Mouse (Mus musculus): ENCODE data around the gene Fam19a5. TPM values are rescaled to one million over a fixed set of nuclear protein-coding genes. Genes with fewer than 3 reads are reported as not detected.

Fam19a5 gene
- polyA plus RNA-seq, 1 experiment from 2014 or later, result 3.6 TPM

DNA sequence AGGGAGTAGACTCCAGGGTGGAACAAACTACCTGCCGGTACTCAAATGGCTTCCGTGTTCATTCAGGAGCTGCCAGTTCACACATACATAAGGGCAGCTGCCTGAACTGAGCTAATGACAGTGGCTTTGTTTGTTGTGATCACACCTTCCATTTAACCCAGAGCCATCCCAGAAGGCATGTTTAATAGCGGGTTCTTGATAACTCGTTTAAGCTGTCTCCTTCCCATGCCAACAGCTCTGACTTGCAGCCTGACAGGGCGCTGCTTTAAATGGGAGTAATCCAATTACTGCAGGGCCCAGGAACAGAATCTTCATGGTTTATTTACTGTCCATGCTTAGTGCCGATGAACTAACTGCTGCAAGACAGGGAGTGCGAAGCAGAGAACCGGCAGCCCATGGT, 168.1 kb downstream of the Fam19a5 start:
- TF ChIP-seq CTCF (IDR thresholded peaks at IDR 0.05; ENCODE audit: low read depth) (no peak), EP300 (optimal IDR thresholded peaks at IDR 0.05) (no peak)
- Histone ChIP-seq H3K4me1 (replicated peaks; ENCODE audit: control insufficient read depth, insufficient read depth) (no peaks in the 10 kb centered on the region), H3K27me3 (ENCODE audit: control insufficient read depth, insufficient read depth, low read length) (no peaks in the 10 kb centered on the region), H3K36me3 (ENCODE audit: control insufficient read depth, insufficient read depth, low read length) (no peaks in the 10 kb centered on the region), H3K27ac (replicated peaks) (no peak overlapping the region), H3K4me3 (ENCODE audit: low read depth, low read length) (no peak overlapping the region), H3K9me3 (ENCODE audit: control insufficient read depth, low read length) (no peaks in the 10 kb centered on the region), H3K9ac (ENCODE audit: low read length) (no peak overlapping the region), H3K4me2 (replicated peaks; ENCODE audit: low read depth) (no peak overlapping the region)
- whole genome bisulfite sequencing, result 81% methylated on average over 8 of the region's 8 CpGs
- ATAC-seq (ENCODE audit: low FRiP score, low TSS enrichment), result no peak
- DNase-seq (ENCODE audit: low spot score), result no peak

GRCm38 (mm10) chr15:87715037-87715676, 171.1 kb downstream of the Fam19a5 start:
- no peaks in the 10 kb centered on the region for H3K27me3 ChIP-seq (ENCODE audit: control insufficient read depth, insufficient read depth, low read length)
- WGBS, result 66% methylated on average over 9 of the region's 9 CpGs
- no peak for ATAC-seq (ENCODE audit: low FRiP score, low TSS enrichment)
- no peak overlapping the region for H3K9ac ChIP-seq (ENCODE audit: low read length)
- no peaks in the 10 kb centered on the region for H3K4me1 ChIP-seq (replicated peaks; ENCODE audit: control insufficient read depth, insufficient read depth)
- H3K4me3 ChIP-seq (ENCODE audit: low read depth, low read length), result no peak overlapping the region
- no peaks in the 10 kb centered on the region for H3K36me3 ChIP-seq (ENCODE audit: control insufficient read depth, insufficient read depth, low read length)
- no peak for TF ChIP-seq EP300 (optimal IDR thresholded peaks at IDR 0.05)
- no peak for DNase-seq (ENCODE audit: low spot score)
- H3K27ac ChIP-seq (replicated peaks), result no peak overlapping the region
- H3K9me3 ChIP-seq (ENCODE audit: control insufficient read depth, low read length), result no peaks in the 10 kb centered on the region
- no peak overlapping the region for H3K4me2 ChIP-seq (replicated peaks; ENCODE audit: low read depth)

GRCm38 (mm10) chr15:87717056-87717455, 173.0 kb downstream of the Fam19a5 start:
- no peak overlapping the region for H3K4me2 ChIP-seq (replicated peaks; ENCODE audit: low read depth)
- H3K9ac ChIP-seq (ENCODE audit: low read length), result no peak overlapping the region
- no peak overlapping the region for H3K27ac ChIP-seq (replicated peaks)
- no peaks in the 10 kb centered on the region for H3K36me3 ChIP-seq (ENCODE audit: control insufficient read depth, insufficient read depth, low read length)
- DNase-seq (ENCODE audit: low spot score), result no peak
- H3K9me3 ChIP-seq (ENCODE audit: control insufficient read depth, low read length), result no peaks in the 10 kb centered on the region
- WGBS, result 58% methylated on average over 5 of the region's 5 CpGs
- no peak overlapping the region for H3K4me3 ChIP-seq (ENCODE audit: low read depth, low read length)
- no peaks in the 10 kb centered on the region for H3K27me3 ChIP-seq (ENCODE audit: control insufficient read depth, insufficient read depth, low read length)
- TF ChIP-seq CTCF (IDR thresholded peaks at IDR 0.05; ENCODE audit: low read depth) (no peak), EP300 (optimal IDR thresholded peaks at IDR 0.05) (no peak)
- ATAC-seq (ENCODE audit: low FRiP score, low TSS enrichment), result no peak
- no peaks in the 10 kb centered on the region for H3K4me1 ChIP-seq (replicated peaks; ENCODE audit: control insufficient read depth, insufficient read depth)

DNA sequence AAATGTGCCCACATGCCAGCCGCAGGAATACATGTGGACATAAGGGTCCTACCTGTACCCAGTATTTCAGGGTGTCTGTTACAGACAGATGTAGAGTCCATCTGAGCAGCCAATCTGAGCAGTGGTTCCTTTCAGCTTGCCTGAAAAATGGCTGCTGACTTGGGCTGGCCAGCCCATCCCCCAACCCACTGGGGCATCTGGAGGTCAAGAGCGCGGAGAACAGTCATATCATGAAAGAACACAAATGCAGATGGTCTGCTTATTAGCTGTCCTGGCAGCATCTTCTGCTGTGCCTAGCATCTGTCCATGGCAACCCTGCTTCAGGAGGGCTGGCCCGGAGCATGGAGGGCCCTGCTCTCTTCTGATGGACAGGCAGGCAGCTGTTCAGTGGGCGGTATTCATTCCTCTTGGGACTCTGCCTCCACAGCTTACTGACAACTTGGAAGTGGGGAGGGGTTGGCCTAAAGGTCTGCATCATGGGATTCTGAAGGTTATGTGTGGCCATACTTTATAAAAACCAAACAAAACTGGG, 179.4 kb downstream of the Fam19a5 start:
- no peak overlapping the region for H3K9ac ChIP-seq (ENCODE audit: low read length)
- H3K36me3 ChIP-seq (ENCODE audit: control insufficient read depth, insufficient read depth, low read length), result no peaks in the 10 kb centered on the region
- H3K9me3 ChIP-seq (ENCODE audit: control insufficient read depth, low read length), result no peaks in the 10 kb centered on the region
- H3K27ac ChIP-seq (replicated peaks), result no peak overlapping the region
- no peaks in the 10 kb centered on the region for H3K4me1 ChIP-seq (replicated peaks; ENCODE audit: control insufficient read depth, insufficient read depth)
- TF ChIP-seq CTCF (IDR thresholded peaks at IDR 0.05; ENCODE audit: low read depth), result no peak
- TF ChIP-seq EP300 (optimal IDR thresholded peaks at IDR 0.05), result no peak
- no peak for ATAC-seq (ENCODE audit: low FRiP score, low TSS enrichment)
- no peak for DNase-seq (ENCODE audit: low spot score)
- no peak overlapping the region for H3K4me2 ChIP-seq (replicated peaks; ENCODE audit: low read depth)
- no peak overlapping the region for H3K4me3 ChIP-seq (ENCODE audit: low read depth, low read length)
- no peaks in the 10 kb centered on the region for H3K27me3 ChIP-seq (ENCODE audit: control insufficient read depth, insufficient read depth, low read length)
- WGBS, result 74% methylated on average over 5 of the region's 5 CpGs

GRCm38 (mm10) chr15:87726657-87727236, 182.6 kb downstream of the Fam19a5 start:
- TF ChIP-seq CTCF (IDR thresholded peaks at IDR 0.05; ENCODE audit: low read depth) (no peak), EP300 (optimal IDR thresholded peaks at IDR 0.05) (no peak)
- no peaks in the 10 kb centered on the region for H3K9me3 ChIP-seq (ENCODE audit: control insufficient read depth, low read length)
- H3K9ac ChIP-seq (ENCODE audit: low read length), result no peak overlapping the region
- H3K27ac ChIP-seq (replicated peaks), result no peak overlapping the region
- no peak for ATAC-seq (ENCODE audit: low FRiP score, low TSS enrichment)
- WGBS, result 62% methylated on average over 20 of the region's 20 CpGs
- no peak for DNase-seq (ENCODE audit: low spot score)
- no peak overlapping the region for H3K4me3 ChIP-seq (ENCODE audit: low read depth, low read length)
- no peaks in the 10 kb centered on the region for H3K36me3 ChIP-seq (ENCODE audit: control insufficient read depth, insufficient read depth, low read length)
- H3K4me1 ChIP-seq (replicated peaks; ENCODE audit: control insufficient read depth, insufficient read depth), result no peaks in the 10 kb centered on the region
- H3K4me2 ChIP-seq (replicated peaks; ENCODE audit: low read depth), result no peak overlapping the region
- no peaks in the 10 kb centered on the region for H3K27me3 ChIP-seq (ENCODE audit: control insufficient read depth, insufficient read depth, low read length)

DNA sequence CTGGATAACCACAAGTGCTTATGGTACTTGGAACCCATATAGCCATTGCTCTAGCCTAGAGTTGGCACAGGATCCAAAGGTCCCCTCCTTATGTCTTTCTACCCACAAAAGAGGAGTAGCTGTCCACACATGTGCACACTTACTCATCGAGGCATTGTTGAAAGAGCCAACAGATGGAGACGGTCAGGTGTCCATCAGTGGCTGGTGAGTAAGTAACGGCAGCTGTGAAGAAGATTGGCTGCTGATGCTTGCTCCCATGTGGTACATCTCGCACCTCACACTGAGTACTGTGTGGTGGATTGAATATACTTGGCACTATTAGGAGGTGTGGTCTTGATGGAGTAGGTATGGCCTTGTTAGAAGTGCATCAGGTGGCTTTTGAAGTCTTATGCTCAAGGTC, 192.2 kb downstream of the Fam19a5 start:
- WGBS, result 89% methylated on average over 4 of the region's 4 CpGs
- no peak for DNase-seq (ENCODE audit: low spot score)
- H3K9ac ChIP-seq (ENCODE audit: low read length), result no peak overlapping the region

More for the DNA sequence above, 192.2 kb downstream of the Fam19a5 start:
- ATAC-seq (ENCODE audit: low FRiP score, low TSS enrichment), result no peak
- no peaks in the 10 kb centered on the region for H3K27me3 ChIP-seq (ENCODE audit: control insufficient read depth, insufficient read depth, low read length)
- H3K36me3 ChIP-seq (ENCODE audit: control insufficient read depth, insufficient read depth, low read length), result no peaks in the 10 kb centered on the region
- H3K27ac ChIP-seq (replicated peaks), result no peak overlapping the region
- no peaks in the 10 kb centered on the region for H3K9me3 ChIP-seq (ENCODE audit: control insufficient read depth, low read length)
- H3K4me2 ChIP-seq (replicated peaks; ENCODE audit: low read depth), result no peak overlapping the region
- TF ChIP-seq CTCF (IDR thresholded peaks at IDR 0.05; ENCODE audit: low read depth), result no peak
- TF ChIP-seq EP300 (optimal IDR thresholded peaks at IDR 0.05), result no peak
- H3K4me3 ChIP-seq (ENCODE audit: low read depth, low read length), result no peak overlapping the region
- no peaks in the 10 kb centered on the region for H3K4me1 ChIP-seq (replicated peaks; ENCODE audit: control insufficient read depth, insufficient read depth)
